Mouse (Mus musculus): ENCODE data around the gene Ube2cbp. TPM values are rescaled to one million over a fixed set of nuclear protein-coding genes. Genes with fewer than 3 reads are reported as not detected.

The Ube2cbp gene
- total and polyA plus RNA-seq, 3 experiments: 3.3 to 6.4 (median 5.5) TPM

- H3K27me3 ChIP-seq (replicated peaks): no peaks in the 10 kb centered on the region
- no peak overlapping the region for H3K4me2 ChIP-seq (ENCODE audit: insufficient read depth, low read depth, poor library complexity, severe bottlenecking)
- peaks cover 9% of the 10 kb centered on the region for H3K79me2 ChIP-seq (replicated peaks; ENCODE audit: control insufficient read depth, extremely low read depth, insufficient read depth, poor library complexity, severe bottlenecking)
- peaks cover 0 to 4% of the 10 kb centered on the region in 2 experiments for H3K36me3 ChIP-seq (replicated peaks in 1 of 2; ENCODE audit: control insufficient read depth in 1 of 2, insufficient read depth in 1 of 2, low read length in 1 of 2)
- peaks cover 0 to 5% of the 10 kb centered on the region in 2 experiments; a peak in 1 of 4 replicates for H3K4me1 ChIP-seq (ENCODE audit: control insufficient read depth in 1 of 2, insufficient read depth in 2 of 2)
- TF ChIP-seq MAZ (IDR thresholded peaks at IDR 0.05; ENCODE audit: low read depth, low read length) (no peak), CTCF (conservative IDR thresholded peaks at IDR 0.05 in 1 of 2, IDR thresholded peaks at IDR 0.05 in 1 of 2; ENCODE audit: low read depth in 2 of 2, low read length in 2 of 2) (no peak), ZKSCAN1 (IDR thresholded peaks at IDR 0.05; ENCODE audit: borderline replicate concordance, low read depth, low read length) (no peak), POLR2AphosphoS2 (IDR thresholded peaks at IDR 0.05; ENCODE audit: low read depth, low read length) (no peak), KAT2A (IDR thresholded peaks at IDR 0.05; ENCODE audit: insufficient replicate concordance, low read length) (no peak), NRF1 (IDR thresholded peaks at IDR 0.05; ENCODE audit: low read depth, low read length) (no peak), BHLHE40 (IDR thresholded peaks at IDR 0.05; ENCODE audit: low read depth, low read length) (no peak), ZMIZ1 (IDR thresholded peaks at IDR 0.05; ENCODE audit: low read depth, low read length) (no peak)
- no peak overlapping the region for H3K9ac ChIP-seq (ENCODE audit: insufficient read depth, low read depth)
- no peak overlapping the region for H3K4me3 ChIP-seq (replicated peaks in 1 of 3; ENCODE audit: low read depth in 2 of 3, low read length in 2 of 3, poor library complexity in 1 of 3)
- no peak overlapping the region for H3K27ac ChIP-seq (ENCODE audit: insufficient read depth, low read depth)
- no peaks in the 10 kb centered on the region for H3K9me3 ChIP-seq (replicated peaks; ENCODE audit: low read length)
- dilution Hi-C loops (cut with MboI; ENCODE audit: extremely low pct_ligation_motif_present, extremely low pct_unique_long_range_greater_than_20kb, low sequenced_read_pairs) (no loop called here), in situ Hi-C loops (cut with MboI; ENCODE audit: low pct_ligation_motif_present, low pct_unique_long_range_greater_than_20kb, low sequenced_read_pairs) (no loop called here)
- no peak for DNase-seq (ENCODE audit: extremely low read depth)
Observed at GRCm38 (mm10) chr9:86478414-86479093, 13.8 kb upstream of the Ube2cbp start.

GRCm38 (mm10) chr9:86476763-86477162 lies 12.0 kb upstream of the Ube2cbp start:
- Histone ChIP-seq H3K4me2 (ENCODE audit: insufficient read depth, low read depth, poor library complexity, severe bottlenecking) (no peak overlapping the region), H3K4me3 (replicated peaks in 1 of 3; ENCODE audit: low read depth in 2 of 3, low read length in 2 of 3, poor library complexity in 1 of 3) (no peak overlapping the region)

GRCm38 (mm10) chr9:86475956-86476355 lies 11.2 kb upstream of the Ube2cbp start:
- peaks cover 0 to 5% of the 10 kb centered on the region in 2 experiments; a peak in 1 of 4 replicates for H3K4me1 ChIP-seq (ENCODE audit: control insufficient read depth in 1 of 2, insufficient read depth in 2 of 2)
- H3K27ac ChIP-seq (ENCODE audit: insufficient read depth, low read depth): no peak overlapping the region
- H3K79me2 ChIP-seq (replicated peaks; ENCODE audit: control insufficient read depth, extremely low read depth, insufficient read depth, poor library complexity, severe bottlenecking): peaks cover 11% of the 10 kb centered on the region
- no peak overlapping the region for H3K9ac ChIP-seq (ENCODE audit: insufficient read depth, low read depth)
- dilution Hi-C loops (cut with MboI; ENCODE audit: extremely low pct_ligation_motif_present, extremely low pct_unique_long_range_greater_than_20kb, low sequenced_read_pairs): no loop called here
- no peaks in the 10 kb centered on the region for H3K9me3 ChIP-seq (replicated peaks; ENCODE audit: low read length)
- H3K36me3 ChIP-seq (replicated peaks in 1 of 2; ENCODE audit: control insufficient read depth in 1 of 2, insufficient read depth in 1 of 2, low read length in 1 of 2): peaks cover 0 to 2% of the 10 kb centered on the region in 2 experiments
- H3K27me3 ChIP-seq (replicated peaks): no peaks in the 10 kb centered on the region
- H3K4me2 ChIP-seq (ENCODE audit: insufficient read depth, low read depth, poor library complexity, severe bottlenecking): no peak overlapping the region
- no peak overlapping the region for H3K4me3 ChIP-seq (replicated peaks in 1 of 3; ENCODE audit: low read depth in 2 of 3, low read length in 2 of 3, poor library complexity in 1 of 3)
- TF ChIP-seq MXI1 (IDR thresholded peaks at IDR 0.05; ENCODE audit: low read depth, low read length) (no peak), SIN3A (IDR thresholded peaks at IDR 0.05; ENCODE audit: low read length) (no peak), USF1 (IDR thresholded peaks at IDR 0.05; ENCODE audit: low read depth, low read length) (no peak), USF2 (conservative IDR thresholded peaks at IDR 0.05; ENCODE audit: low read depth, low read length) (no peak), CTCF (conservative IDR thresholded peaks at IDR 0.05 in 1 of 2, IDR thresholded peaks at IDR 0.05 in 1 of 2; ENCODE audit: low read depth in 2 of 2, low read length in 2 of 2) (no peak), UBTF (IDR thresholded peaks at IDR 0.05; ENCODE audit: low read depth, low read length) (no peak), ZKSCAN1 (IDR thresholded peaks at IDR 0.05; ENCODE audit: borderline replicate concordance, low read depth, low read length) (no peak), TBP (conservative IDR thresholded peaks at IDR 0.05; ENCODE audit: low read depth, low read length) (no peak), NRF1 (IDR thresholded peaks at IDR 0.05; ENCODE audit: low read depth, low read length) (no peak), JUND (conservative IDR thresholded peaks at IDR 0.05; ENCODE audit: low read depth, low read length) (no peak), RAD21 (IDR thresholded peaks at IDR 0.05; ENCODE audit: low read depth, low read length) (no peak), JUN (IDR thresholded peaks at IDR 0.05; ENCODE audit: insufficient read depth, low read depth, low read length) (no peak), TCF12 (IDR thresholded peaks at IDR 0.05; ENCODE audit: low read depth, low read length) (no peak), GABPA (IDR thresholded peaks at IDR 0.05; ENCODE audit: insufficient replicate concordance, low read depth, low read length) (no peak), CHD2 (IDR thresholded peaks at IDR 0.05; ENCODE audit: low read length) (no peak), SMC3 (IDR thresholded peaks at IDR 0.05; ENCODE audit: low read depth, low read length) (no peak)
- in situ Hi-C loops (cut with MboI; ENCODE audit: low pct_ligation_motif_present, low pct_unique_long_range_greater_than_20kb, low sequenced_read_pairs): no loop called here
- DNase-seq (ENCODE audit: extremely low read depth): no peak

More at GRCm38 (mm10) chr9:86476763-86477162, 12.0 kb upstream of the Ube2cbp start:
- Histone ChIP-seq H3K79me2 (replicated peaks; ENCODE audit: control insufficient read depth, extremely low read depth, insufficient read depth, poor library complexity, severe bottlenecking) (peaks cover 9% of the 10 kb centered on the region), H3K27me3 (replicated peaks) (no peaks in the 10 kb centered on the region), H3K27ac (ENCODE audit: insufficient read depth, low read depth) (no peak overlapping the region), H3K4me1 (ENCODE audit: control insufficient read depth in 1 of 2, insufficient read depth in 2 of 2) (peaks cover 0 to 5% of the 10 kb centered on the region in 2 experiments; a peak in 1 of 4 replicates), H3K36me3 (replicated peaks in 1 of 2; ENCODE audit: control insufficient read depth in 1 of 2, insufficient read depth in 1 of 2, low read length in 1 of 2) (peaks cover 0 to 2% of the 10 kb centered on the region in 2 experiments), H3K9ac (ENCODE audit: insufficient read depth, low read depth) (no peak overlapping the region), H3K9me3 (replicated peaks; ENCODE audit: low read length) (no peaks in the 10 kb centered on the region)
- dilution Hi-C loops (cut with MboI; ENCODE audit: extremely low pct_ligation_motif_present, extremely low pct_unique_long_range_greater_than_20kb, low sequenced_read_pairs): no loop called here
- no peak for DNase-seq (ENCODE audit: extremely low read depth)
- TF ChIP-seq E2F4 (IDR thresholded peaks at IDR 0.05; ENCODE audit: insufficient replicate concordance, low read depth, low read length) (no peak), MAX (IDR thresholded peaks at IDR 0.05; ENCODE audit: low read length) (no peak), TCF12 (IDR thresholded peaks at IDR 0.05; ENCODE audit: low read depth, low read length) (no peak), POLR2A (IDR thresholded peaks at IDR 0.05; ENCODE audit: low read depth, low read length) (no peak), TBP (conservative IDR thresholded peaks at IDR 0.05; ENCODE audit: low read depth, low read length) (no peak), NELFE (IDR thresholded peaks at IDR 0.05; ENCODE audit: low read depth, low read length) (no peak), EP300 (IDR thresholded peaks at IDR 0.05; ENCODE audit: low read length) (no peak), MAFK (IDR thresholded peaks at IDR 0.05; ENCODE audit: insufficient replicate concordance, low read length) (no peak), ZC3H11A (IDR thresholded peaks at IDR 0.05; ENCODE audit: low read depth, low read length) (no peak), SMC3 (IDR thresholded peaks at IDR 0.05; ENCODE audit: low read depth, low read length) (no peak)
- in situ Hi-C loops (cut with MboI; ENCODE audit: low pct_ligation_motif_present, low pct_unique_long_range_greater_than_20kb, low sequenced_read_pairs): no loop called here

Data from CH12.LX (cell line).